Mouse (Mus musculus): ENCODE results near the gene Cdkal1.

DNA sequence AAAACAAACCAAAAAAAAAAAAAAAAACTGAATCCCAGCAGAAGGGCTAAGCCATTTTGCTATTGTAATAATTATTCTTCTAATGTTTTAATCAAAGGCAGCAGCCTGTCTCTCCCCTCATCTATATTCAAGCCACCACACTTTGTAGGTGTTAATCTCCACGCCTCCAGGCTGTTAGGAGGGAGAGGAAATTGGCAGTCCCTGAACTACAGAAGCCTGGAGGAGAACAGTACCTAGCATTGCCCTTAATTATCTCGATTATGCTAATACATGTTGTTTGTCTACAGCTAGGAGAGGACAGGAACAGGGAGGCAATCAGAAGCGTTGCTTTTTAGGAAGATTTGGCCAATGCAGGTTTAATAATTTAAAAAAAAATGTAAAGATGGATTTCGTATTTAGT, 659.8 kb downstream of the Cdkal1 start:
- no peak for TF ChIP-seq GATA1 (IDR thresholded peaks at IDR 0.05; ENCODE audit: borderline replicate concordance, low read length)
- no peak for TF ChIP-seq FLI1 (IDR thresholded peaks at IDR 0.05; ENCODE audit: low read length)

Measured in megakaryocyte, embryonic 14.5 days (primary cell).